Mouse (Mus musculus) lung, adult 18-20 months (tissue): ENCODE measurements around the gene Capn2.

Experiments used
- DNase-seq, 2 experiments: peaks; one replicate each; pipeline ENCODE4 v3.0.0; 2022; ENCODE audit warnings: mixed read lengths in 2 of 2

Capn2 gene

GRCm38 (mm10) chr1:182516758-182517676 is at the start of gene Capn2:
Capn2 (minus strand) TSS chr1:182517608.
- peak; percentile 88 to 92 for DNase-seq

DNA sequence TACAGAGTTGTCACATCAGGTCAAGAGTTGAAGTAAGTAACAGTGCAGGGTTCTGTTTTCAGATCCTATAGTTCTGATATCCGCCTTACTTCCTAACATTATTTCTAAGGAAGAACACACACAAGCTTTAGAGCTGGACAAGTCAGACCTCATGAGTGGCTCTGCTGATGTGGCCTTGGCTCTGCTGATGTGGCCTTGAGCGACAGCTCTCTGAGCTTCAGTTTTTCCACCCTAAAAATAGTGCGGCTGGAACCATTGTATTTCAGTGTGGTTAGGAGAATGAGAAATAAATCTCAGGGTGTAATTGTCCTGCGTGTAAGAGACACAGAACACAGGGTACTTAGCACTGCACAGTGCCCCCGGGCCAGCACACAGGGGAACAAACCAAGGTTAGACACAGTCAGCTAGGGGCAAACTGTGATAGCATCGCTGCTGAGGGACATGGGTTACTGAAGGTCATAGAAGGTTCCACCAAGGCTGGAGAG is 48.0 kb upstream of the Capn2 start:
- no peak for DNase-seq

DNA sequence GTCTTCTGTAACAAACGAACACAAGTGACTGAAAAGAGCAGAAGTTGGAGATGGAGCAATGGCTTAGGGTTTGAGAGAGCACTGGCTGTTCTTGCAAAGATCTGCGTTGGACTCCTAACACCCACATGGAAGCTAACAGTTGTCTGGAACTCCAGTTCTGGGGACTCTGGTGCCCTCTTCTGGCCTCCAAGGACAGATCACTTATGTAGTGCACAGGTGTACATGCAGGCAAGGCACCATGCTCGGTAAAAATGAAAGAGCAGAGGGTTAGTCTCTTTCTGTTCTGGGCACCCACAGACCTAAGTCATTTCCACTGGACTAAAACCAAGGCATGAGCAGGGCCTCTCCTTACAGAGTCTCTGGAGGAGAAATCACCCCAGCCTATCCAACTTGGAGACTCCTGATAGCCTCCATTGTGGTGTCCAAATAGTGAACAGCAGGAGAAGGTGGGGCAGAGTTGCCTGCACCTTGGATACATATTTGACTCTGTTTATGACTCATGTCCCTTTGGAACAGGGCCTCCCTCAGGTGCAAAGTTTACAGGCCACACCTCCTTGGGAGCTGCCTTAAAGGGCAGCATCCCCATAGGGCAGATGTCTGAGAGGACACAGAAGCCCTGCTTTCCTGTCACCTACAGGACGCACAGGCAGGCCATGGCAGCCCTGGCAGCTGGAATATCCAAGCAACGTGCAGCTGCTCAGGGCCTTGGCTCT is 47.2 kb upstream of the Capn2 start, which contains the start of gene Capn8:
TSS of gene Capn8 (plus strand) at position 600 of the 713 bp plus-strand sequence.
- peak; percentile 37 to 66 for DNase-seq

DNA sequence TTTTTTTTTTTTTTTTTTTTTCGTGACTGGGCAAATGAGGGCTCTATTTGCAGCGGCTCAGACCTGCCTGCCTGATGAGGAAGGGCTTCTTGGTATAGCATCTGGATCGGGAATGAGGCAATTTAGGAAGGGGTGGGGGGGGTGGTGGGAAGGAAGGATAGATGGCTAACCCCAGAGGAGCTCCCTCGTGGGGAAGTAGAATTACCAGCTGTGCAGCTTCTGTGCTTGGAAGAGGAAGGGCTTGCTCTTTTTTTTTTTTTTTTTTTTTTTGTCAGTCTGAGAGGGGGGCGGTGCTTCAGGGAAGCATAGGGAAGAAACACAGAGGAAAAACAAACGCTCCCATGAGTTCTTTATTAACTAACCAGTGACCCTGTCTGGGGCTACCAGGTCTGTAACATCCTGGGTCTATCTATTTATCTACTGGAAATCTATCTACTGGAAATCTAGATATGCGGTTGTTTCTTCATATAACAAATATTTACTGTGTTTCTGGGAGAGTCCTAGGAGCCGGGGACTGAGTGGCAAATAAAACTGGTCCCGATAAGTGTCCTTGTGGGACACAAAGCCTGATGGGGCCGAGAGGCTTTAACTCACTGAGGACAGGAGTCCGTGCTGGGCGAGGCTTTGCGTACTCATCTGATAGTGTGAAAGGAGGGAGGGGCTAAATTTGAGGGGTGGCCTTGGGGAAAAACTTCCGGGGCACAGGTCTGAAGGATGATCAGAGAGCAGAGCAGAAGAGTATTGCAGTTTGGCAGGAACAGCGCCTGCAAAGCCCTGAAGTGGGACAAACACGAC is 45.4 kb upstream of the Capn2 start:
- DNase-seq: peak; percentile 56 to 65

- DNase-seq: peak; percentile 49 to 67
These were observed 44.6 kb upstream of the Capn2 start for GRCm38 (mm10) chr1:182561945-182562514.

GRCm38 (mm10) chr1:182560390-182561098 is 43.1 kb upstream of the Capn2 start:
- peak; percentile 33 to 40 for DNase-seq

DNA sequence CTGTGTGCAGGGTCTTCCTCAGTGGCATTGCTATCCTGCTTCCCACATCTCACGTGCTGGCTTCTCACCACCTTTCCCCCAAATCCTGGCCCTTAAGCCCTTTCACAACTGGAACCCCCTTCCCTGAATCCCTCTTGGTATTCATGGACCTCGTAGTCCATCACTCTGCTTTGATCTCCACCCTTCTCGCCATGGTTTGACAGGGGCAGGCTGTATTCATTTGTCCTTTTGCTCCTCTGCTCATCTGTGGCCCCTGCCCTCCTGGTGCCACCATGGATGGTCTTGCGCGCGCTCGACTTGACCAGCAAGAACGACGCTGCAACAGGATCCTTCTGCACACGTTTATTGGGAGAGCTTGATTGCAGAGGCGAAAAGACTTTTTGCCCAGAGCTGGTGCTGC is 42.1 kb upstream of the Capn2 start:
- DNase-seq: no peak

DNA sequence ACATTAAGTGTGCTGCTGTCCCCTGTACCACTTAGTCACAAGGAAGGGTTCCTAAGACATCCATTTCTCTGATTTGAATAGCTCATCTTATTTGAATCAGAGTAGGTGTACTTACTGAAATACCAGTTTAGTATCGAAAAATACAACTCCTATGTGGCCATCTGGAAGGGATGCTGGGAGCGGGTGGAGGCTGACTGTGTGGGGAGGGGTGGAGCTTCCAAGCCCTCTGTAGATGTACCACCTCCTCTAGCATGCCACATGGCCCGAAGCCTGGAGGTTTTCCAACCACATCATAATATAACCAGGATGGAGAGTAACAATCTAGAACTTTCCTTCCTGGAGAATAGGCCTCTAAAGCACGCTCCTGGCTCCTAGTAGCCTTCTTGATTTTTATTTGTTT is 40.9 kb upstream of the Capn2 start:
- DNase-seq: no peak

DNA sequence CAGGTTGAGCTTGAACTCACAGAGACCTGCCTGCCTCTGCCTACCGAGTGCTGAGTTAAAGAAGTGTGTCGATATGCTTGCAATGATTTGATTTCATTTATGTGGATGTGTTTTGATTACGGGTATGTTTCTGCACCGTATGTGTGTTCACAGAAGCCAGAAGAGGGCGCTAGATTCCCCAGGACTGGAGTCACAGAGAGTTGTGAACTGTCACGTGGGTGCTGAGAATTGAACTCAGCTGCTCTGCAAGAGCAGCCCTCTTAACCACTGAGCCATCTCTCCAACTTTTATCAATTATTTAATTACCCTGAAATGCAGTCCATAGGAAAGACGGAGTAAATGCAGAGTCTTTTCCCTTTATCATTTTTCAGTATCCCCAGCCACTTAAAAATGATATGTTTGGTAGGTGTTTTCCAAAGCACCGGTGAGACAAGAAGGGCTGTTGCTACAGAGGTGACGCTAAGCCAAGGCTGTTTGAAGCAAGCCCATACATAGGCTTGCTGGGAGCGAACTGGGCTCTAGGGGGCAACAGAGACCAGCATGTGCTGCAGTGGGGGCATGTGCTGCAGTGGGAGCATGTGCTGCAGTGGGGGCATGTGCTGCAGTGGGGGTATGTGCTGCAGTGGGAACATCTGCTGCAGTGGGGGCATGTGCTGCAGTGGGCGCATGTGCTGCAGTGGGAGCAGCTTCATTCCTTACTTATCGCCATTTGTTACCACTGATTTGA is 36.4 kb upstream of the Capn2 start:
- DNase-seq: peak; percentile 33 to 57

DNA sequence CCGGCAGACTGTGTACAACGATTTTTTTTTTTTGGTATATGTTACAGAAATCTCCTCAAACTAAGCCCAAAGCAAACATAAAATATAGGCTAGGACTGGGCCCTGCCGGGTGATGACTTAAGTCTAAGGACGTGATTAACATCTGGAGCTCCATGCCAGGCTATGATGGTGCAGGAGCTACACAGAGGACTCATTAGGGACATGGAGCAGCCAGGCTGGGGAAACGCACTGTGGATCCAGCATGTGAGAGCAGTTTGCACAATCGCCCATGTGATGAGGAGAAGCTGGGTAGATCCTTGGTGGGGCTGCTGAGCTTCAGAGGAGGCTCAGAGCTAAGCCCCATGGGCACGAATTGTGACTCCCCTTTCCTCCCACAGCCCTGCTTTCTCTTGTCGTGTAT is 33.4 kb upstream of the Capn2 start:
- no peak for DNase-seq

- DNase-seq: no peak
These were observed 26.5 kb upstream of the Capn2 start for GRCm38 (mm10) chr1:182543906-182544305.

- peak in 1 of 2 experiments; percentile 18 for DNase-seq
These were observed 25.7 kb upstream of the Capn2 start for GRCm38 (mm10) chr1:182543136-182543535.

- no peak for DNase-seq
These were observed 24.7 kb upstream of the Capn2 start for GRCm38 (mm10) chr1:182542110-182542509.

GRCm38 (mm10) chr1:182539023-182539940 is 21.9 kb upstream of the Capn2 start:
- peak; percentile 66 to 78 for DNase-seq

GRCm38 (mm10) chr1:182535080-182535481 is 17.7 kb upstream of the Capn2 start:
- no peak for DNase-seq

GRCm38 (mm10) chr1:182533583-182533982 is 16.2 kb upstream of the Capn2 start:
- DNase-seq: no peak

DNA sequence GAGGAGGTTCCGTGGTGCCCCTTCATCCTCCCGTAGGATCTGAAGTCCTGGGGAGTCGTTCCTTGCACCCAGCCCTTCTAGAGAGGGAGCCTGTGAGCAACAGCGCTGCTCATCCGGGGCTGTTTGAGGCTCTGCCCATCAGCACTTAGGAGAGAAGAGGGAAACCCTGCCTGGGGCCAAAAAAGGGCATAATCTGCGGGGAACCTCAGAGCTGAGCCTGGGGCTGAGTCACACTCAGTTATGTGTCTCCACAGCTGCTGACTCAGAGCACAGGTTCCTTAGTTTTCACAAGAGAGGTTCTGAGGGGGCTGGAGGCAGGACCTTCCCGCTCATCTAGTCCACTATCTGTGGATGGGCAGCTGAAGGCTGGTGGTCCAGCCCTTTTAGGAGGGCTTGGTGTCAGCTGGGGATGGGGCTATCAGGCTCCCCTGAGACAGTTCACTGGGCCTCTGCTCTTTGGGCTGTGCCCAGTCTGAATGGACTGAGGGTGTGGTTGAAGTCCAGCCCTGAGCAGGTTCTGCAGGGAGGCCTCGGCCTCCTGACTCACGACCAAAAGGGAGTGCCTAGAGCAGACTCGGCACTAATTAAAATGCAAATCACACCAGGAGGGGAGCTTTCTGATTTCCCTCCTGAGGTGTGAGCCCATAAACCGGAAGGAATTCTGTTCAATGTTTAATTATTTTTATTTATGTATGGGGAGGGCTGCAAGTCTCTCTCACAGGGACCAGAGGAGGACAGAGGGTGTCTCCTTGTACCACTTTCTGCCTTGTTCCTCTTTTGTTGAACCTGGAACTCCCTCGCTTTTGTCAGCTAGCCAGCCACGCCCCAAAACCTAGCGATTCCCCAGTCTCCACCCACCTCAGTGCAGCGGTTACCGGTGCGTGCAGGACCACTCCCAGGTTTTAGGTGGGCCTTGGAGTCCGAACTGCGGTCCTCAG is 10.8 kb upstream of the Capn2 start:
- peak; percentile 61 to 68 for DNase-seq

- DNase-seq: peak in 1 of 2 experiments; percentile 16
These were observed 9.9 kb upstream of the Capn2 start for GRCm38 (mm10) chr1:182527261-182527766.
